Mouse (Mus musculus): ENCODE measurements at regions not wholly inside any gene's neighbourhood (a gene's known extent, or its start where the extent isn't known, plus 50 kb on each side); places are given as distances from the start of the nearest gene placed in this dataset.

DNA sequence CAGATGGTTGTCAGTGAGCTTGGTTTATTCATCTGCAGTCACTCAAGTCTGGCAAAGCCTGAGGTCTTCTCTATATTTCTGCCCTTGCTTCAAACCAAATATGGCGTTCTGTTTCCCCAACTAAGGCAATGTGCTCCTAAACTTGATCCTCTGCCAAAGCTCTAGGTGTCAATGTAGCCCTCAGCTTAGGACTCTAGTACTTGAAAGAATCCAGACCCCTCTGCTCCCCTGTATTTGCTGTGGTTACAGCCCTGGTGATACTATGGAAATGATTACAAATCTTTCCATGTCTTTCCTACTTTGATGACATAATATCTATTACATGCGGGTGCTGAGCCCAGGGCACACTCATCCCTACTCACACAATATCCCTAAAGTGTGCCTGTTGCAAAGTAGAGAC is 672.9 kb upstream of the Tbl1xr1 start:
- DNase-seq (ENCODE audit: low spot score) = no peak

DNA sequence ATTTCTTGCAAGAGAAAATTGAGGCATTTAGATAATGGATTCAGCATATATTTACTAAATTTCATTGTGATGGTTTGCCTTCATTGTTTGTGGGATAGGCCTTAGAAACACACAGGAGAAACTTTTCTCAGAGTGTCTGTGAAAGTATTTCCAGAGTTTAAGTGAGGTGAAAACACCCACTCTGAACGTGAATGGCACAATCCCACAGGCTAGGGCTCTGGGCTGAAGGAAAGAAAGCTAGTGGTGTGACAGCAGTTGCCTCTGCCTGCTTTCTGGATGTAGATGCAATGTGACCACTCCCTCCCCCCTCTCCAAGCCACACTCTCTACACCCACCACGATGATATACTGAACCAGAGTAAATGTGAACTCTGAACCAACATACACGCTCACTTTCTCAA is 672.4 kb upstream of the Tbl1xr1 start:
- no peak for DNase-seq (ENCODE audit: low spot score)

- no peak for DNase-seq (ENCODE audit: low spot score)
These were observed 669.4 kb upstream of the Tbl1xr1 start for GRCm38 (mm10) chr3:21407077-21407476.

- no peak for DNase-seq (ENCODE audit: low spot score)
These were observed 664.4 kb upstream of the Tbl1xr1 start for GRCm38 (mm10) chr3:21412010-21412409.

GRCm38 (mm10) chr3:21423139-21423538 is 653.3 kb upstream of the Tbl1xr1 start:
- no peak for DNase-seq (ENCODE audit: low spot score)

DNA sequence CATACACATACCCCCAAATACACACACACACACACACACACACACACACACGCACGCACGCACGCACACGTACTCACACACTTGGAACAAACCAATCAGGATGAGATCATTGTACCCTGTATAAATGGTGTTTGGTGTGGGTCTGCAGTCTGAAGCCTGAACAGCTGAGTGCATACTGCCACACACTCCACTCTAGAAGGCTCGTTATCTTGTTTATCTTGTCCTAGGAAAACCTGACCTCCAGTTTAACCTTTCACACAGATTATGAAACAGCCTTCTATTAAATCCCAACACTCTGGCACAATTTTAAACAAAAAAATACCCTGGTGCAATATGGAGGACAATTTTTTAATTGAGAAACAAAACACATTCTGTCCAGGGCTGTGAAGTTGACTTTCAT is 649.9 kb upstream of the Tbl1xr1 start:
- DNase-seq (ENCODE audit: low spot score) = no peak

GRCm38 (mm10) chr3:21427408-21428031 is 648.9 kb upstream of the Tbl1xr1 start:
- no peak for DNase-seq (ENCODE audit: low spot score)

DNA sequence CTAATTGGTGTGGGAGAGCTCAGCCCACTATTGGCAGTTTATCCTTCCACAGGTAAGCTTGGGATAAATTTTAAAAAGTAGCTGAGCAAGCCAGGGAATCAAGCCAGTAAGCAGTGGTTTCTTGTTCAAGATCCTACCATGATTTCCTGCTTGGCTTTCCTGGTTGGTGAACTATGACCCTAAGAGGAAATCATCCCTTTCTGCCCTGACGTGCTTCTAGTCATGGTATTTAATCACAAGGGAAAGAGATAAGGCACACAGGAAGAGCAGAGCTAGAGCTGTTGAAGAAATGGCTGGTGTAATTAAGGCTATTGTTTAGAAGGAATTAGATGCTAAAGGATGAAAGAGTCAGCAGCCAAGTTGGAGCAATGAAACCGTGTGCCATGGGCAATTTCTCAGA is 648.3 kb upstream of the Tbl1xr1 start:
- no peak for DNase-seq (ENCODE audit: low spot score)

GRCm38 (mm10) chr3:21464245-21464644 is 612.2 kb upstream of the Tbl1xr1 start:
- no peak for DNase-seq (ENCODE audit: low spot score)

DNA sequence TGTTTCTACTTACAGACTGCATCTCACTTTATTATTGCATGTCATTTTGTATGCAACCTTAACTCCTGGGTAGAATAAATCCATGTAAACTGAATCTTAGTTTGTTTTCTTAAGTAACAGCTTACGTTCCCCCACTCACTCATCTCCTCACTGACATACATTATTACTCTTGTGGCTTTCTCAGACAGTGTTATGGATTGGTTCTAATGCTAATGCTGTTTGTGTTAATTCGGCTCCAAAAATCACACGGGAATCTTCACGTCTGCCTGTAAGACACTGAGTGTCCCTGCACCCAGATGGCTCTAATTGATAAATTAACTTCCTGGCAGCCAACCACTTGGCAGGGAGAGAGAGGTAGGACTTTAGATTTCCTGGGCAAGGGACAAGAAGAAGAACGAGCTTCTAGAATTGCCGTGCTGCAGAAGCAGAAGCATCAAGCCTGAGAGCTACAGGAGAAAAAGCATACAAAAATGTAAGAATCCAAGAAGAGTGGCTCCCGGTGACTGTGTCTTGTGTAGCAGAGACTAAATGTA is 610.3 kb upstream of the Tbl1xr1 start:
- no peak for DNase-seq (ENCODE audit: low spot score)

- no peak for DNase-seq (ENCODE audit: low spot score)
These were observed 599.1 kb upstream of the Tbl1xr1 start for GRCm38 (mm10) chr3:21477366-21477765.

DNA sequence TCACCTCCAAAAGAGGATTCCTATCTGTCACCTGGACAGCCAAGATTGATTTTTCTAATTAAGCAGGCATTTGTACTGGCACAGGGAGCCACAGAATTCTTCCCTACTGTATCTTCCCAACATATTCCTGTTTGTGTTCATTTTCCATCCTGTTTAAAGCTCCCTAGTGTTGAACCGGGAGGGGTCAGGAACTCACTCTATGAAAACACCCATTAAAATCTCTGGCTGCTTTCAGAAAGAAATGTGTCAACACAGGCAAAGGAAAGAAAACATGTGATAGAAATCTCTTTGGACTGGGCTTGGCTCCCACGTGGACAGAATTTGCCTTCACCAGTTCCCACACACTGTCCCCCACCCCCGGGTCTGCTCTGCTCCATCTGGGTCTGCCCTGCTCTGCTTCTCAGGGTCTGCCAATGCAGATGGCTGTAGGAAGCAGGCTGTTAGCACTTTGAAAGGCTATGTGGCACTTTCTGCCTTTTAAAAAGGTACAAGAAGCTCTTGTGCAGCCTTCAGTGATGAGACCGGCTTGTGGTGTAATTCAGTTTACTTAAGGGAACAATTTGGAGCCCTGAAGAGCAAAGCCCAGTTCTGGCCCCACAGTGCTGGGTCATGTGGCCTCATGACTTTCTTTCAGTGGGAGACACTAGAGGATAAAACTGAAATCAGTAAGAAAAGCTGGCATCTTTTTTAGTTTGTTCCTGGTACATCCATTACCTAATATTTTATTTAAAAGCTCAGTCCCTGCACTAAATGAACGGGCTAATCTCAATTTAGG is 597.2 kb upstream of the Tbl1xr1 start:
- no peak for DNase-seq (ENCODE audit: low spot score)

GRCm38 (mm10) chr3:21479846-21480245 is 596.6 kb upstream of the Tbl1xr1 start:
- no peak for DNase-seq (ENCODE audit: low spot score)

- no peak for DNase-seq (ENCODE audit: low spot score)
These were observed 592.4 kb upstream of the Tbl1xr1 start for GRCm38 (mm10) chr3:21484052-21484451.

GRCm38 (mm10) chr3:21485454-21485853 is 591.0 kb upstream of the Tbl1xr1 start:
- DNase-seq (ENCODE audit: low spot score) = no peak

GRCm38 (mm10) chr3:21489547-21489946 is 586.9 kb upstream of the Tbl1xr1 start:
- DNase-seq (ENCODE audit: low spot score) = no peak

DNA sequence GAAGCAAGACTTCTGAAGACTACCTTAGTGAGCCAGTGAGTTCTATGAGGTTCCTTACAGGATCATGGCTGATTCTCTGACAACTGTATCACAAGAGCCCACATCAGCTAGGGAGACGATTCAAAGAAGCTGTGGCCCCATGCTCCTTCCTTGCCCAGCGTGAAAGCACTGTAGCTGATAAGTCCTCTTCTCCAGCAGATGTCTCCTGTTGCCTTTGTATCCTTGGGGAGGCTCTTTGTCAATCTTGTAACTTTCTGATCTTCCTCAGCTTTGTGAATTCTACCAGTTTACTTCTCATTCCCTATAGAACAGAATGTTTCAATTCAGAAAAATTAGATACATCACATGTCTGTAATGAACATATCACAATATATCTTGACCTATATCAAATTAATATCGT is 584.0 kb upstream of the Tbl1xr1 start:
- no peak for DNase-seq (ENCODE audit: low spot score)

- DNase-seq (ENCODE audit: low spot score) = no peak
These were observed 583.1 kb upstream of the Tbl1xr1 start for GRCm38 (mm10) chr3:21493384-21493783.

- no peak for DNase-seq (ENCODE audit: low spot score)
These were observed 581.5 kb upstream of the Tbl1xr1 start for GRCm38 (mm10) chr3:21494904-21495303.

DNA sequence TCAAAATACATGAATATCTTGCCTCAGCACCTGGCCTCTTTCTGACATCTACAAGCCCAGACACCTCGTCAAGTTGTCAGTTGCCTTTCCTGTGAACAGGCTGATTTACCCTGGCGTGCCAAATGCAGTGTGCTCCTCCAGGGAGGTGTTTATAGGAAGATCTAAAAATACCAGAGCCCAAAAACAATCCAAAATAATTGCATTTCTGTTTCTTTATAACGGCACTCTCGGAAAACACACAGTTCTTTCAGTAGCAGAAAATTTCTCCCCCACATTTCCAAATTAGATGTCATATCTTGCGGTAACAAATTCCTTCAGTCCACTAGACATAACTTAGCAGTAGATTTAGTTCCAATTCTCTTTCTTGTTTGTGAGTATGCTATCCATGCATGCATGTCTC is 580.8 kb upstream of the Tbl1xr1 start:
- no peak for DNase-seq (ENCODE audit: low spot score)

DNA sequence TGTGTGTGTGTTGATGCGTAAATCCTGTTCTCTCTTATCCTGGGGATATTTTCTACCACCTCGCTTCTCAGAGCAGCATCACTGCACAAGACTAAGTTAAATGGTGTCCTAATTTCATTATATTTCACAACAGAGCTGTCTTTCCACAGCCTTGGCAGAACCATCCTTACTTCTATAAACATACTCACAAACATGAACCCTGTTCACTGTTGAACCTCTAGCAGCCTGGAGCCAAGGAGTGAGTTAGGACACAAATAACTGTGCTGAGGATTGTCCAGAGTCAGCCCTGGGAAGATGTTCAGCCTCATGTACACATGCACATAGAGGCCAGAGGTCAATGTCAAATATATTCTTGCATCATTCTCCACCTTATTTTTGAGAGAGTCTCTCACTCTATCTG is 580.3 kb upstream of the Tbl1xr1 start:
- DNase-seq (ENCODE audit: low spot score) = no peak

DNA sequence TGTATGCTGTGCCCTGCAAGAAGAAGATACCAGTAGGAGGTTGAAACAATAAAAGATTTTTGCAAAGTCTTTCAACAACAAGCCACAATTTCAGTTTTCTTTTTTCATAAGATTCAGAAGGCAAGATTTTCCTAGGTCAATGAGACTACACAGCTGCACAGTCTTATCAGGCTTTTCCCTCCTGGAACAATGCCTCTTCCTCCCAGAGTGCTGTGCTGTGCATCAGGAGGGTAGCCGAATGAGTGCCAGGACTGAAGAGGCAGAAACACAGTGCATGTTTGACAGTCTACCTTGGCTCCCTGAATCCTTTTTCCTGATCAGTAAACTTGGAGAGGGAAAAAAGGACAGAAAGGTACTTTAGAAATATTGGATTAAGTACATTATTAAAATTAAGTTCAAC is 579.4 kb upstream of the Tbl1xr1 start:
- no peak for DNase-seq (ENCODE audit: low spot score)

DNA sequence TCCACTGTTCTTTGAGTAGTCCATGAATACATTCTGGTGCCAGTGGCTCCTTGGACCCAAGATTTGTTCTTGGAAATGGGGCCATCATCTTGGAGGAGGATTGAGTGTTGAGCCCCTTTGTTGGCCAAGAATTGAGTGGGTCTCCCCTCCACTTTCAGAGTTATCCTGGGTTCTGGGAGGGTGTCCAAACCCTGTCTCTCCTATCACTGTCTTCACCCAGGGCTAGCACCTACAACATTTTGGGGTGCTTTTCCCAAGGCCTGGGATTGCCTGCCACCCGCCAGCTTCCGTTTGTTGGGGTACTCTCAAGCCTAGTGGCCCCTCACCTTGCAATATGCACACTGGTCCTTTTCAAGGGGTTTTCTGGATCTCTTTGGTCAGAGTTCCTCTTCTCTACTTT is 568.8 kb upstream of the Tbl1xr1 start:
- no peak for DNase-seq (ENCODE audit: low spot score)

- DNase-seq (ENCODE audit: low spot score) = no peak
These were observed 564.4 kb upstream of the Tbl1xr1 start for GRCm38 (mm10) chr3:21512081-21512480.
